Mouse (Mus musculus): ENCODE results near the gene Prkrip1. TPM values are rescaled to one million over a fixed set of nuclear protein-coding genes. Genes with fewer than 3 reads are reported as not detected.
"Not testable (repeated sequence)": the region's sequence is repeated elsewhere in the genome, so short reads cannot be mapped to it uniquely, and the experiment has no call there.

Prkrip1 gene
- polyA plus RNA-seq, 1 experiment from 2014 or later = 44.2 TPM

DNA sequence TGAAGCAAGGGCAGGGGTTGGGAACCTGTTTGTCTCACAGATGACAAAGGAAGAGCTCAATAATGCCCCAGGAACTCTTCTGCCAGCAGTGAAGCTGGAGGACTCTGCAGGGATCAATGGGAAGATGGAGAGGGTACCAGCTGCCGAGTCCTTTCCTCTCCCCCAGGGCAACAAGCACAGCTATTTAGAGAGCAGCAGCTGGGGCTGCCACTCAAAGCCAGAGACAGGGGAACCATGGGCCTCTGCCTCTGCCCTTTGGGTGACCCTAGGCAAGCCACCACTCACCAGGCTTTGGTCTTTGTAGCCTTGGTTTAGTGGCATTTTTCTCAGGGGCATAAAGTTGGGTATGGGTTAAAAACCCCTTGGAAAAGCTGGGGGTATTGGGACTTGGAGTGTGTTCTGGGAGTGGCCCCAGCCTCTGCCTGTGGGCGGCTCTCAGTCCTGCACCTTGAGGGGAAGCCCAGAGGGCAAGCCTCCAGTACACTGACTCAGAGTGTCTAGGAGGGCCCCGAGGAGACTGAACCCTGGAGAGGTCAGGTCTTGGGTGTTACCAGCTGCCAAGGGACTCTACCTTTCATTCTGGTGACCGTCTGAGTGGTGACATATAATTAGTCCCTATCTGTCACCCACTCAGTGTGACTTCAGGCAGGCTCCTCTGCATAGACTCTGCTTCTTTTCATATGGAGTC is 31.7 kb upstream of the Prkrip1 start:
- Histone ChIP-seq H3K4me3 (replicated peaks) (no peak overlapping the region), H3K27me3 (replicated peaks) (peaks cover 5% of the 10 kb centered on the region; the same call in 1 of the 2 replicates), H3K9me3 (no peaks in the 10 kb centered on the region), H3K4me2 (replicated peaks) (no peak overlapping the region), H3K4me1 (replicated peaks) (no peaks in the 10 kb centered on the region), H3K27ac (no peak overlapping the region), H3K9ac (no peak overlapping the region), H3K36me3 (no peaks in the 10 kb centered on the region)
- WGBS = 67% methylated on average over 4 of the region's 4 CpGs
- ATAC-seq = no peak

DNA sequence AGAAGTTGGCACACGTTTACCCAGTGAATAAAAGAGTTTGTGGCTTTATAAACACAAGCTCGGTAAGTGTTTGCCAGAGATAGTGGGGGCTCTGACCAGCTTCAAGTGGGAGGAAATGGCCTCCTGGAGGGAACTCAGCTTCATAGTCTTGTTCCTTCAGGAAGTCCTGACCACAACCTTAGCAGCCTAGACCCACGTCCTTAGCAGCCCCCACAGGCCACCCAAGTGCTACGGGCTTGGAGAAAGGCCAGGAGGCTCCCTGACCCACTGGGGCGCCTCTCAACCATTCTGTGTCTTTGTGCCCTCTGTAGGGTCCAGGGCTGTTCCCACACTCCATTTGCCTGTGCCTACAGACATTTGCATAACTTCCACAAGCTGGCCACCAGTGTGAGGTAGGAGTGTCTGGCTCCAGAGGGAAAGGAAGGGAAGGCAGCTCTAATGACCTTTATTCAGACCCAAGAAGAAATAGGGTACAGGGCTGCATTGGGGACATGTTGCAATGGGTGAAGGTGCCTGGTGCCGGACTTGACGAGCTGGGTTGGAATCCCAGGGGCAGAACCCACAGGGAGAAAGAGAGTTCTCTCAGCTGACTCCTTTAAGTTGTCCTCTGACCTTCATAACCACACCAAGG is 27.6 kb upstream of the Prkrip1 start:
- Histone ChIP-seq H3K4me2 (replicated peaks) (no peak overlapping the region), H3K27ac (no peak overlapping the region), H3K27me3 (replicated peaks) (no peaks in the 10 kb centered on the region; the same call in 1 of the 2 replicates), H3K9me3 (no peaks in the 10 kb centered on the region), H3K4me3 (replicated peaks) (no peak overlapping the region), H3K4me1 (replicated peaks) (no peaks in the 10 kb centered on the region), H3K9ac (no peak overlapping the region), H3K36me3 (no peaks in the 10 kb centered on the region)
- ATAC-seq = no peak
- WGBS = 74% methylated on average over 7 of the region's 7 CpGs

GRCm38 (mm10) chr5:136218585-136218984 is 19.8 kb upstream of the Prkrip1 start:
- Histone ChIP-seq H3K4me1 (replicated peaks) (no peaks in the 10 kb centered on the region), H3K4me3 (replicated peaks) (no peak overlapping the region), H3K27me3 (replicated peaks) (no peaks in the 10 kb centered on the region), H3K4me2 (replicated peaks) (no peak overlapping the region), H3K36me3 (no peaks in the 10 kb centered on the region), H3K9me3 (no peaks in the 10 kb centered on the region), H3K9ac (no peak overlapping the region), H3K27ac (no peak overlapping the region)
- no peak for ATAC-seq
- WGBS = 87% methylated on average over 12 of the region's 12 CpGs

DNA sequence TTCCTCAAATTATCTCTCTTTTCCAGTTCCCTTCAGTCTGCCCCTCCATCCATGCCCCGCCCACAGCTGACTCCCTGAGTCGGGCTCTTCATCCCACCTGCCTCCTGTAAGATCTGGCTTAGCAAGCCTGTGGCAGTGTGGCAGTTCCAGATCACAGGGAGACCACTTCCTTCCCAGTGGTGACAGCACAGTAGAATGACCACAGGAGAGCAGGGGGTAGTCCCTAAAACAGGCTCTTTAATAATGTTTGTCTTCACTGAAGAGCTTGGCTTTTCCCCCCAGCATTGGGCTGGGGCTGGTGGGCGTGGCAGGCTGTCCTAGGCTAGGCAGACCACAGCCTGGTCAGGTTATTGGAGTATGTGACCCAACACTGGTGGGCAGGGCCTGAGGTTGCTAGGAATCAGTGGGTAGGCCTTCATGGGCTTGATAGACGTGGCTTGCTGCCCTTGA is 19.2 kb upstream of the Prkrip1 start:
- 62% methylated on average over 4 of the region's 4 CpGs for WGBS
- H3K9ac ChIP-seq = no peak overlapping the region
- H3K4me2 ChIP-seq (replicated peaks) = no peak overlapping the region
- no peaks in the 10 kb centered on the region for H3K36me3 ChIP-seq
- H3K27ac ChIP-seq = no peak overlapping the region
- H3K27me3 ChIP-seq (replicated peaks) = no peaks in the 10 kb centered on the region
- ATAC-seq = no peak
- H3K4me1 ChIP-seq (replicated peaks) = no peaks in the 10 kb centered on the region
- H3K9me3 ChIP-seq = no peaks in the 10 kb centered on the region
- no peak overlapping the region for H3K4me3 ChIP-seq (replicated peaks)

DNA sequence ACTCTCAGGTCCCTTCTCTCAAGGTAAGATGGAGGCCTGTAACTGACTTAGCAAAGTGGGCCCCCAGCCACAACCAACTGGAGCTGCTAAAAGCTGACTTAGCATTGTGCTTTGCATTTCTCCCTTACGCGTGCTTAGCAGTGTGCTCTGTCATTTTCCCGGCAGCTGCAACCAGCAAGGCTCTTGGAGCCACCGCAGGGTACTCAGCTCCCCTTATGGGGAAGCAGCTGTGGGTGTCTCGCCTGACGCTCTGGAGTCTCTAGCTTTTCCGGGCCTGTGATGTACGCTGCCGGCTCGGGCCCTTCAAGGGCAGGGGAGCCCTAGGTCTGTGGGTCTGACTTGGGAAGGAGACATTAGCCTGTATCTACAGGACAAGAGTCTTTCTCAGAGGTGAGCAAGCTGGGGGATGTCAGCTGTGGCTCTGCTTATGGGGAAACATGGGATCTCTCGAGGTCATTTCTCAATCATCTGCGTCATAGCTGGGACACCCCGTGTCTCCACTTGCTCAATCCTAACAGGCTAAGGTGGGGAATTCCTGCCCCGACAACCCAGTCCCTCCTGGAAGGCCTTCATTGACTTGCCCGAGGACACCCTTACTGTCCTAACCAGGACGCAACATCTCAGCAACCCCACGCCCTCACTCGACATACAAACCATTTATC is 18.4 kb upstream of the Prkrip1 start:
- WGBS = 72% methylated on average over 18 of the region's 18 CpGs
- no peak overlapping the region for H3K9ac ChIP-seq
- H3K36me3 ChIP-seq = no peaks in the 10 kb centered on the region
- no peak overlapping the region for H3K4me2 ChIP-seq (replicated peaks)
- H3K4me1 ChIP-seq (replicated peaks) = no peaks in the 10 kb centered on the region
- H3K9me3 ChIP-seq = no peaks in the 10 kb centered on the region
- ATAC-seq = no peak
- H3K4me3 ChIP-seq (replicated peaks) = no peak overlapping the region
- no peak overlapping the region for H3K27ac ChIP-seq
- no peaks in the 10 kb centered on the region for H3K27me3 ChIP-seq (replicated peaks)

DNA sequence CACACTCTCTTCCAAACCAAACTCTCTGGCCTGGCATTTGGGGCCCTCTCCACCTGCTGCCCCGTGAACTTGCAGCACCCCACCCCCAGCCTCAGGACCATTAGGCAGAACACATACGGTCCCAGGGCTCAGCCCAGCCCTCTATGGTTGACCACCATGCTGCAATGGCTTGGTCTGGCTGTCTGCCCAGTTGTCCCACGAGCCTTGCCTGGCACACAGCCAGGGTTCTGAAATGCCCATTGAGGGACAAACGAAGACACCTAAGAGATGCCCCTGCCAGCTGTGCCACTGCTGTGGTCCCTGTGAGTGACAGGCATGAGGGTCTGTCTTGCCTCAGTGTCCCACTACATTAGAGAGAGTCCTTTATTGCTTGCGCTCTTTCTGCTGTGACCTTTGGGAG is 17.2 kb upstream of the Prkrip1 start:
- Histone ChIP-seq H3K9ac (no peak overlapping the region), H3K36me3 (no peaks in the 10 kb centered on the region), H3K27ac (no peak overlapping the region), H3K4me1 (replicated peaks) (no peaks in the 10 kb centered on the region), H3K27me3 (replicated peaks) (no peaks in the 10 kb centered on the region), H3K9me3 (no peaks in the 10 kb centered on the region), H3K4me3 (replicated peaks) (no peak overlapping the region), H3K4me2 (replicated peaks) (no peak overlapping the region)
- no peak for ATAC-seq
- WGBS = 79% methylated on average over 5 of the region's 5 CpGs

DNA sequence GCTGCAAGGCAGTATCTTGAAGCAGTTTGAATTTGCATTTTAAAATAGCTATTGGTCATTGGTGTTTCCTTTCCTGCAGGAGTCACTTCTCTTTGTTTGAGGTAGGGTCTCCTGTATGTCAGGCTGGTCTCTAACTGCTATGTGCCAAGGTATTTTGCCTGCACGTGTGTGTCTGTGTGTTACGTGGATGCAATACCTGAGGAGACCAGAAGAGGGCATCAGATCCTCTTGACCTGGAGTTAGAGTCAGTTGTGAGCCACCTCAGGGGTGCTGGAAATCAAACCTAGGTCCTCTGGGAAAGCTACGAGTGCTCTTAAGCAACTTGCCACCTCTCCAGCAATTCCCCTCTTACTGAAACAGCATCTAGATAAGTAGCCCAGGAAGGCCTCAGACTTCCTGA is 16.4 kb upstream of the Prkrip1 start:
- no peaks in the 10 kb centered on the region for H3K4me1 ChIP-seq (replicated peaks)
- ATAC-seq = no peak
- 84% methylated on average over 3 of the region's 3 CpGs for WGBS
- H3K27ac ChIP-seq = no peak overlapping the region
- no peak overlapping the region for H3K9ac ChIP-seq
- no peaks in the 10 kb centered on the region for H3K36me3 ChIP-seq
- H3K4me2 ChIP-seq (replicated peaks) = no peak overlapping the region
- H3K27me3 ChIP-seq (replicated peaks) = no peaks in the 10 kb centered on the region
- no peak overlapping the region for H3K4me3 ChIP-seq (replicated peaks)
- no peaks in the 10 kb centered on the region for H3K9me3 ChIP-seq

GRCm38 (mm10) chr5:136213716-136214115 is 15.0 kb upstream of the Prkrip1 start:
- WGBS = 79% methylated on average over 5 of the region's 5 CpGs
- no peak for ATAC-seq
- no peak overlapping the region for H3K4me2 ChIP-seq (replicated peaks)
- H3K36me3 ChIP-seq = no peaks in the 10 kb centered on the region
- H3K9me3 ChIP-seq = no peaks in the 10 kb centered on the region
- H3K27me3 ChIP-seq (replicated peaks) = no peaks in the 10 kb centered on the region
- no peak overlapping the region for H3K27ac ChIP-seq
- no peak overlapping the region for H3K4me3 ChIP-seq (replicated peaks)
- H3K4me1 ChIP-seq (replicated peaks) = no peaks in the 10 kb centered on the region
- no peak overlapping the region for H3K9ac ChIP-seq

GRCm38 (mm10) chr5:136212716-136213115 is 14.0 kb upstream of the Prkrip1 start:
- no peak overlapping the region for H3K4me3 ChIP-seq (replicated peaks)
- H3K9me3 ChIP-seq = no peaks in the 10 kb centered on the region
- no peak overlapping the region for H3K9ac ChIP-seq
- no peak overlapping the region for H3K4me2 ChIP-seq (replicated peaks)
- H3K36me3 ChIP-seq = no peaks in the 10 kb centered on the region
- no peak for ATAC-seq
- H3K27ac ChIP-seq = no peak overlapping the region
- H3K27me3 ChIP-seq (replicated peaks) = no peaks in the 10 kb centered on the region
- no peaks in the 10 kb centered on the region for H3K4me1 ChIP-seq (replicated peaks)
- 90% methylated on average over 11 of the region's 11 CpGs for WGBS

GRCm38 (mm10) chr5:136211341-136212102 is 12.8 kb upstream of the Prkrip1 start:
- not testable (repeated sequence) for H3K9ac ChIP-seq; H3K27me3 ChIP-seq (replicated peaks); H3K9me3 ChIP-seq; H3K4me2 ChIP-seq (replicated peaks); H3K27ac ChIP-seq; H3K4me1 ChIP-seq (replicated peaks); ATAC-seq; H3K4me3 ChIP-seq (replicated peaks); H3K36me3 ChIP-seq
- 91% methylated on average over 14 of the region's 14 CpGs for WGBS

- H3K36me3 ChIP-seq = no peaks in the 10 kb centered on the region
- no peak overlapping the region for H3K27ac ChIP-seq
- H3K4me1 ChIP-seq (replicated peaks) = no peaks in the 10 kb centered on the region
- no peak for ATAC-seq
- H3K4me2 ChIP-seq (replicated peaks) = no peak overlapping the region
- no peak overlapping the region for H3K4me3 ChIP-seq (replicated peaks)
- no peaks in the 10 kb centered on the region for H3K27me3 ChIP-seq (replicated peaks)
- WGBS = 72% methylated on average over 5 of the region's 5 CpGs
- no peak overlapping the region for H3K9ac ChIP-seq
- H3K9me3 ChIP-seq = no peaks in the 10 kb centered on the region
These were observed 11.8 kb upstream of the Prkrip1 start for GRCm38 (mm10) chr5:136210549-136210948.

DNA sequence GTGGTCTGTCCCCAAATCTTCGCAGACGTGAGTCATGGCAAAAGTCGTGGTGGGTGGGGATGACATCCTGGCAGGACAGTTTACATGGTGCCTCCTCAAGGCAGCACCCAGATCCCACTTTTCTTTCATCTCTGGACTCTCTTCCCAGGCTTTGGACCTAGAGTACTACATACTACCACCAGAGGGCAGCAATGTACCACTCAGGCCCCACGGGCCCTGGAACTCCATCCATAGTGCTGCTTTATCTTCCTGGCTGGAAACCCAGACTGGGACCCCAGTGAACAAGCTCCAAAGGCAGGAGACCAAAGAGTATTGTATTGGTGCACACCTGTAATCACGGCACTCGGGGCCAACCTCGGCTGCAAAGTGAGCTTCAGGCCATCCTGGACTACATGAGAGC is 3.1 kb upstream of the Prkrip1 start:
- no peaks in the 10 kb centered on the region for H3K27me3 ChIP-seq (replicated peaks)
- 34% methylated on average over 7 of the region's 7 CpGs for WGBS
- no peak overlapping the region for H3K4me3 ChIP-seq (replicated peaks)
- no peak overlapping the region for H3K9ac ChIP-seq
- H3K36me3 ChIP-seq = peaks cover 2% of the 10 kb centered on the region; the same call in 1 of the 2 replicates
- H3K4me2 ChIP-seq (replicated peaks) = no peak overlapping the region
- peaks cover 7% of the 10 kb centered on the region for H3K4me1 ChIP-seq (replicated peaks)
- peak; percentile 50 for ATAC-seq
- H3K27ac ChIP-seq = no peak overlapping the region
- H3K9me3 ChIP-seq = no peaks in the 10 kb centered on the region

Measured in intestine, embryonic 15.5 days (tissue).